Mouse (Mus musculus): ENCODE measurements around the gene Nemp1. TPM values are rescaled to one million over a fixed set of nuclear protein-coding genes. Genes with fewer than 3 reads are reported as not detected.
A peak's percentile ranks its signal among the peaks of the same experiment; 100 is the strongest.

Nemp1 gene
- 12.6 and 13.5 TPM in 2 replicates for polyA plus RNA-seq (2016; fragmentation: Nextera tagmentation; extraction: Ambion mirVana)

DNA sequence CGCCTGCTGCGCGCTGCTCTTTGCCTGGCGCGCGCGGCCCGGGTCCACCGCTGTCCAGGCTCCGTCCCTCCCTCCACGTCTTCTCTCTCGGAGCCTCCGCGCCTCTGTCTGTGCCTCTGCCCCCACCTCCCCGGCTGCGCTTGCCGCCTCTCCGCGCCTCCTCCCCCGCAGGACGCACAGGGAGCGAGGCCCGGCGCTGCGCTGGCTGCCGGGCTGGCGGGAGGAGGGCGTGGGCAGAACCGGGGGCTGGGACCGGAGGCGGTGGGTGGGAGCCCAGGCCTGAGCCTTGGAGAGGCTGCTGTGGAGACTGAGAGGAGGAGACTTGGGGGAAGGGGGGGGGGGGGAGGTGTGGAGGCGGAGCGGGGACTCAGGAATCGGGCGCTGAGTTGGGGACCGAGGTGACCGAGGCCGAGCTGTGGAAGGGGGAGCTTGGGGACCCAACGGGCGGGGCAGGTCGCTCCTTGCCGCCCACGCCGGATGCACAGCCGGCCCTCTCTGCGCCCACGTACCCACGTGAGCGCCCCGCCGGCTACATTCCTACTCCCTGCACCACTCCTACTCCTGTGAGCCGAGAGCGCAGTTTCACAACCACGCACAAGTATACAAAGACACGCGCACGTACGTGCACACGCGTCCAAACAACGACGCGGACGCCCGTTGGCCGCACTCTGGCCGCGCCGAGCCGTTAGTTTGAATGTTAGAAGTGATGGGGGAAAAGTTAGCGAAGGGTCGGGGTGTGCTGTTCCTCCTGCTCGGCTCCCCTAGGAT is at the start of gene Nemp1:
Gene Nemp1 (plus strand): TSS at position 401 of the 768 bp plus-strand sequence.
- H3K36me3 ChIP-seq, result peaks cover 25% of the 10 kb centered on the region
- no peaks in the 10 kb centered on the region for H3K9me3 ChIP-seq
- no peaks in the 10 kb centered on the region for H3K27me3 ChIP-seq
- peak; percentile 43 for ATAC-seq (ENCODE audit: insufficient number of reproducible peaks, insufficient read depth, low FRiP score, low TSS enrichment, low read depth)
- peak within 1 kb of the TSS; percentile 100 for H3K27ac ChIP-seq
- under 1% methylated on average over 68 of the region's 73 CpGs for WGBS
- peak within 1 kb of the TSS; percentile 88 for H3K4me2 ChIP-seq
- H3K9ac ChIP-seq (replicated peaks), result peak within 1 kb of the TSS; percentile 92
- peaks cover 62% of the 10 kb centered on the region for H3K4me1 ChIP-seq (replicated peaks)
- peak within 1 kb of the TSS; percentile 80 for H3K4me3 ChIP-seq (replicated peaks)

DNA sequence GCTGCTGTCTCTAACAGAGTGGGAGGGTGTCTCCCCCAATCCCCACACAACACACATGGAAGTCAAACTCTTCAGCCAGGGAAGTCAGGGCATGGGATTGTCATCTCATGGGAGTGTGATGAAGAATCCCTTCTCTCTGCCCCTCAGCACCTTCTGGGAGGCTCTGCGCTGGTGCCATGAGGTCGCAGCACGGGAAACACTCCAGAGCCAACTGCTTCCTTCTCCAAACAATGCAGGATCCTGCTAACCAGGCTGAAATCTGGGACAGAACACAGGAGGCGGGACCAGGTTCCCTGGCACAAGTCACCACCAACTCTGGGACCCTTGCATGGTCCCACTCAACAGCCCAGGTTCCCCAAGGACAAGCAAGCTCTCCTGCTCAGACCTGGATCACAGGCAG is 49.4 kb upstream of the Nemp1 start:
- Histone ChIP-seq H3K4me2 (peak overlapping the region; percentile 93), H3K36me3 (peaks cover 16% of the 10 kb centered on the region), H3K4me1 (replicated peaks) (peaks cover 74% of the 10 kb centered on the region), H3K4me3 (replicated peaks) (no peak overlapping the region; the same call in 1 of the 2 replicates), H3K9ac (replicated peaks) (no peak overlapping the region), H3K27ac (peak overlapping the region; percentile 90; the same call in 1 of the 2 replicates), H3K27me3 (no peaks in the 10 kb centered on the region), H3K9me3 (no peaks in the 10 kb centered on the region)
- 58% methylated on average over 4 of the region's 4 CpGs for WGBS
- ATAC-seq (ENCODE audit: insufficient number of reproducible peaks, insufficient read depth, low FRiP score, low TSS enrichment, low read depth), result no peak

DNA sequence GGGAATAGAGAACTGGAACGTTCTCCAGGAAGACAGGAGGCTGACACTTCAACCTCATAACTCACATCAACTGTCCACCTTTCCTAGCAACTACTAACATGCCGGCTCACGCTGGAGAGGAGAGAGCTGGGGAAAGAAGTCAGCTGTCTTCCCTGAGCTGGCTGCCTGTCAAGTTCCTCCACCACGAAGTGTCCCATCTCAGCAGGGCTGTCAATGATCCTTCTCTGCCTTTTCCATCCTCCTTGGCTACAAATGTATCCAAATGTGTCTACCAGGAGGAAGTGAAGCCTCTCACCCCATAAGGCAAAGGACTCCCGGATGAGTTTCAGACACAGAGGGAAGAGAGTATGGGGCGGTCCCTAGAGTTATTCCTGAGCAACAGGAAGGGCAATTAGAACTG is 48.5 kb upstream of the Nemp1 start:
- ATAC-seq (ENCODE audit: insufficient number of reproducible peaks, insufficient read depth, low FRiP score, low TSS enrichment, low read depth), result no peak
- H3K27ac ChIP-seq, result no peak overlapping the region
- peaks cover 72% of the 10 kb centered on the region for H3K4me1 ChIP-seq (replicated peaks)
- WGBS, result 34% methylated on average over 6 of the region's 6 CpGs
- H3K4me2 ChIP-seq, result peak overlapping the region; percentile 93
- peaks cover 7% of the 10 kb centered on the region; the same call in 1 of the 2 replicates for H3K36me3 ChIP-seq
- no peaks in the 10 kb centered on the region for H3K27me3 ChIP-seq
- H3K9ac ChIP-seq (replicated peaks), result no peak overlapping the region
- no peaks in the 10 kb centered on the region for H3K9me3 ChIP-seq
- 0 out of 2 replicates have a peak overlapping the region, but pooled peaks have one; percentile 2 for H3K4me3 ChIP-seq (replicated peaks)

DNA sequence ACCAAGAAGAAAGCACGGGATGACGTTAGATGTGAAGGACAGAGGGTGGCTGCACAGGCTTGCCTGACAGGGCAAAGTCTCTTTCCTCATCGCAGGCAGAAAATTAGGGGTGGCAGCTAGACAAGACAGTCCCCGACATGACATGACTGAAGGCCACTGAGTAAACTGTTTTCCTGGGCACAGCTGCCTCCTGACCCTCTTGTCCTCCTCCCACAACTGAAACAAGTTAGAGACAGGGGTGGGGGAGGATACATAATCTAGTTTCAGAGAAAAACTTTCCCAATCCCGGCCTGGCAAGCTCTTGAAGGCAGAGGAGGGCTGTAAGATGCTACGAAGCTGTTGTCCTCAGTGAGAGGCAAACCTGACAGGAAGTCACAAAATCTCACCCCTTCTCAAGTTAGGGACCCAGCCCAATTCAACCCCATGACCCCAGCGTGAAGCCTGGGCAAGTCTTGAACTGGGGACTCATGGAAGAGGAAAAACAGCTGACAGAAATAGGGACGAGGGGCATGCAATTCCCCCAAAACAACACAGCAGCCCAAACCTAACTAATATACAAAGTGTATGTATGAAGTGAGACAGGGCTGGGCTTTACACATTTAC is 47.5 kb upstream of the Nemp1 start:
- no peak for ATAC-seq (ENCODE audit: insufficient number of reproducible peaks, insufficient read depth, low FRiP score, low TSS enrichment, low read depth)
- H3K4me3 ChIP-seq (replicated peaks), result peak overlapping the region; percentile 83
- H3K27me3 ChIP-seq, result no peaks in the 10 kb centered on the region
- peak overlapping the region; percentile 95; the same call in 1 of the 2 replicates for H3K27ac ChIP-seq
- no peaks in the 10 kb centered on the region for H3K9me3 ChIP-seq
- H3K4me1 ChIP-seq (replicated peaks), result peaks cover 61% of the 10 kb centered on the region
- WGBS, result 29% methylated on average over 8 of the region's 8 CpGs
- peak overlapping the region; percentile 93 for H3K4me2 ChIP-seq
- 0 out of 2 replicates have a peak, but pooled peaks cover 7% of the 10 kb centered on the region for H3K36me3 ChIP-seq
- peak overlapping the region; percentile 88 for H3K9ac ChIP-seq (replicated peaks)

DNA sequence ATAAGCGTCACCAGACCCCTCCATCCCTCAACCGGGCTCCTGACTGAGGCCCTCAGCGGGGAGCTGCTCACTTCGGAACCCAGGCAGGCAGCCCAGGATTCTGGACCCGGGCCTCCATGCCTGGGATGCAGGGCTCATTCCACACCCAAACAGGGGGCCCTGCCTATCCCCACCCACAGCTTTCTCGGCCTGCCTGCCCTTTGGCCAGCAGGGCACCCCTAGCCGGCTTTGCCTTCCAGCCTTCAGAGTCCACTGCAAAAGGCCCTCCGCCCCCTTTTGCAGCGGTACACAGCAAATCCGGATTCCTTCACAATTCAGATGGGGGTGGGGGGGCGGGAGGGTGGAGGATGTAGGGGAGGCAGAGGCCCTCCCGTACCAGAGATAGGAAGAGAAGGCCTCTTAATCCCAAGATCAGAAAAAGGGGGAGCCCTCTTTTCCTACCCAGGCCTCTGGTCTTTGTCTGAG is 46.7 kb upstream of the Nemp1 start:
- H3K36me3 ChIP-seq, result 0 out of 2 replicates have a peak, but pooled peaks cover 7% of the 10 kb centered on the region
- peak overlapping the region; percentile 95 for H3K27ac ChIP-seq
- peak; percentile 1; the same call in 1 of the 2 replicates for ATAC-seq (ENCODE audit: insufficient number of reproducible peaks, insufficient read depth, low FRiP score, low TSS enrichment, low read depth)
- H3K9me3 ChIP-seq, result no peaks in the 10 kb centered on the region
- peaks cover 54% of the 10 kb centered on the region for H3K4me1 ChIP-seq (replicated peaks)
- H3K4me3 ChIP-seq (replicated peaks), result peak overlapping the region; percentile 83
- 3% methylated on average over 12 of the region's 12 CpGs for WGBS
- peak overlapping the region; percentile 93 for H3K4me2 ChIP-seq
- no peaks in the 10 kb centered on the region for H3K27me3 ChIP-seq
- H3K9ac ChIP-seq (replicated peaks), result peak overlapping the region; percentile 88

DNA sequence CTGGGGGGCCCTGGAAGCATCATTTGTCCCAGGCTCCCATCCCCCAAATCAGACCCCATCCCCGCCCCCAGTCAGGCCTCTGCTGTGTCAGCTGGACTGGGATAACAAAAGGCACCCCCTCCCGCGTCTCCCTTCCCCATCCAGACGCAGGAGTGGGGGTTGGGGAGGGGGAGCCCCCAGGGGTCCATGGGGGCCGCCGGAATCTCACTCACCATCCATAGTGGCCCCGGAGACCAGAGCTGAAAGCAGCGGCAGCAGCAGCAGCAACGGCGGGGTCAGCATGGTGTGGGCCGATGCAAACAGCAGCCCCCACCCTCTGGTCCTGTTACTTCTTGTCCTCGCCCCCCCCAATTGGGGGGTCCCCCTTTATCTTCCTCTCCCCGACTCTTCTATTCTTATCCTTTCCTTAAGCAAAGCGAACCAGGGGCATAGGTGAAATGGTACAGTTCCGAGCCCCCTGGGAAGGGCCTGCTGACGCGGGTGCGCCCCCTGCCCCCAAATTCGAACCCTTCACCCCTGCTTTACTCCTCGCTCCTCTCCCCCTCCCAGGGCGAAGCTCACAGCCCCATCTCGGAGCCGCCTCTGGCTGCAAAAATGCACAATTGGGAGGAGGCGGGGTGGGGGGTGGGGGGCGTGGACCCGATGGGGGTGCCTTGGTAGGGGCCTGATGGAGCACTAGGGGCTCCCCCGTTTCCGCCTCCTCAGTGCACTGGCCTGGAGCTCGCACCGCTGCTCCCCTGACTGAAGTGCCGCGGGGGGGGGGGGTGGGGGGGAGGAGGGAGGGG is 46.1 kb upstream of the Nemp1 start, which contains the start of gene Lrp1:
Gene Lrp1 (minus strand): TSS at position 743 of the 785 bp plus-strand sequence.
- Histone ChIP-seq H3K4me2 (peak within 1 kb of the TSS; percentile 93), H3K4me3 (replicated peaks) (peak within 1 kb of the TSS; percentile 83), H3K9ac (replicated peaks) (peak within 1 kb of the TSS; percentile 88), H3K4me1 (replicated peaks) (peaks cover 48% of the 10 kb centered on the region), H3K9me3 (no peaks in the 10 kb centered on the region), H3K36me3 (0 out of 2 replicates have a peak, but pooled peaks cover 7% of the 10 kb centered on the region), H3K27ac (peak within 1 kb of the TSS; percentile 95), H3K27me3 (no peaks in the 10 kb centered on the region)
- ATAC-seq (ENCODE audit: insufficient number of reproducible peaks, insufficient read depth, low FRiP score, low TSS enrichment, low read depth), result peak; percentile 79
- under 1% methylated on average over 28 of the region's 32 CpGs for WGBS

DNA sequence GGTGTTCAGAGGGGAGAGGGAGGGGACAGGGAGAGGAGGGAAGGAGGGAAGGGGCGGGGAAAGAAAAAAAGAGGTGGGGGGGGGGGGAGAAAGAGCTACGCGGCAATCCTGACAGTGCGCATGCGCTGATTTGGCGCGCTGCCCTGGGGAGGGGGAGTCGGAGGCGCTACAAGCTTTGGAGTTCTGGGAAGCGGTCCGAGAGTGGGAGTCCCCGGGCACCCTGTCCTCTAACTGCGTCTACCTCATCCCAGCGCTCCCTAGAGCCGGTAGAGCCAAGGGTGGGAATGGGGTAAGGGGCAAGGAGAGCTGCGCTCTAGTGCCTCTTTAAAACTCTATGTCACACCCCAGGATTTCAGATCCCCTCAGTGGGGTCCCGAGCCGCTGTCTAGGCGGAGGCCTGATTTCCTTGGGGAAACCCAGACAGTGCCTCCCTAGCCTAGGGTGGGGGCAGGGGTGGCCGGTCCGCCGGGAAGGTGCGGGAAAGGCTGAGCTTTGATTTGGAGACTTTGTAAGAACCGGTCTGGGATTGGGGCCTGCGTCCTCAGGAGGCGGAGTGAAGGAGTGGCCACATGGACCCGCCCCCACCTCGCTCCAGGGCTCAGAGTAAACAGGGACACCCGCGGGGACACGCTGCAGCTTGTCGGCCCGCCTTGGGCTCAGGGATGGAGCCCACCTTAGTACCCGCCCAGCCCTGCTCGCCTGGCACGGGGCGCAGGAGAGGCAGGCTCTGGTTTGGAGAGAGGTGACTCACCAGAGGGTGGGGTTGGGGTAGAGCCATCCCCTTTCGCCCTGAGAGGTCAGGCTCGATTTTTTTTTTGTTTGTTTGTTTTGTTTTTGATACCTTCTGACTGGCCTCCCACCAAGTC is 45.3 kb upstream of the Nemp1 start:
- WGBS, result under 1% methylated on average over 38 of the region's 39 CpGs
- Histone ChIP-seq H3K4me1 (replicated peaks) (peaks cover 39% of the 10 kb centered on the region), H3K27ac (peak overlapping the region; percentile 95), H3K4me2 (peak overlapping the region; percentile 93), H3K9me3 (peaks cover 5% of the 10 kb centered on the region), H3K27me3 (no peaks in the 10 kb centered on the region), H3K36me3 (0 out of 2 replicates have a peak, but pooled peaks cover 7% of the 10 kb centered on the region), H3K9ac (replicated peaks) (peak overlapping the region; percentile 88), H3K4me3 (replicated peaks) (peak overlapping the region; percentile 83)
- ATAC-seq (ENCODE audit: insufficient number of reproducible peaks, insufficient read depth, low FRiP score, low TSS enrichment, low read depth), result peak; percentile 84

DNA sequence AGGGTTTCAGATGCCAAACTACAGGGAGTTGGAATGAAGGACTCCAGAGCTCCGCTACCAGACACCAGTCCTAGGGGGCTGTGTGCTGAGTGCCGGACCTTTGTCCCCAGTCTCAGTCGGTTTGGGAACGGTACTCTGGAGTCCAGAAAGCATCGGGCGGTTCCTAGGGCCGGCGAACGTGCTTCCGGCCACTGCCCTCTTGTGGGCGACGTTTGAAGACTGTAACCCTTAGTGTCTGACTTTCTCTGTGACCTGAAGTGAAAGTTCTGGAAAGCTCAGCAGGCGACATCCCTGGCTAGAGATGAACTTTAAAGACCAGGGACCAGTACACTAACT is 44.7 kb upstream of the Nemp1 start:
- H3K36me3 ChIP-seq, result 0 out of 2 replicates have a peak, but pooled peaks cover 5% of the 10 kb centered on the region
- H3K9ac ChIP-seq (replicated peaks), result peak overlapping the region; percentile 88
- H3K27ac ChIP-seq, result peak overlapping the region; percentile 95
- peak overlapping the region; percentile 93 for H3K4me2 ChIP-seq
- peak; percentile 12; the same call in 1 of the 2 replicates for ATAC-seq (ENCODE audit: insufficient number of reproducible peaks, insufficient read depth, low FRiP score, low TSS enrichment, low read depth)
- WGBS, result under 1% methylated on average over 13 of the region's 13 CpGs
- H3K4me3 ChIP-seq (replicated peaks), result peak overlapping the region; percentile 83
- no peaks in the 10 kb centered on the region for H3K27me3 ChIP-seq
- H3K4me1 ChIP-seq (replicated peaks), result peaks cover 33% of the 10 kb centered on the region
- peaks cover 11% of the 10 kb centered on the region for H3K9me3 ChIP-seq

DNA sequence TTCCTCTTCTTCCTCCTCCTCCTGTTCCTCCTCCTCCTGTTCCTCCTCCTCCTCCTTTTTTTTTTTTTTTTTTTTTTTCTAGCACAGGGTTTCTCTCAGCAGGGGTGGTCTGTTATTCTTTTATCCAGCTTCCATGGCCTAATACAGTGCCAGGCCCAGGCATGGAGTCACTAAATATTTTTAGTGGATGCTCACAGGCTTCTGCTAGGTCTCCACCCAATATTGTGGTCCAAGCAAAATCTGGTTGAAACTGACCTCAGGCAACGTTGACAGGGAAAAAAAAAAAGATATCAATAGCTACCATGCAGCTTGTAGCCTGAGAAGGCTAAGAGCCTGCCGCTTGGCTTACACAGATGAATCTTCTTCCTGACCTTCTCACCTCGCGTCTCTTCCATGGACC is 44.0 kb upstream of the Nemp1 start:
- H3K27ac ChIP-seq, result peak overlapping the region; percentile 95
- 0 out of 2 replicates have a peak, but pooled peaks cover 5% of the 10 kb centered on the region for H3K36me3 ChIP-seq
- no peaks in the 10 kb centered on the region for H3K27me3 ChIP-seq
- no peak overlapping the region for H3K4me3 ChIP-seq (replicated peaks)
- peak overlapping the region; percentile 93 for H3K4me2 ChIP-seq
- WGBS, result 71% methylated on average over 4 of the region's 4 CpGs
- peaks cover 13% of the 10 kb centered on the region for H3K9me3 ChIP-seq
- ATAC-seq (ENCODE audit: insufficient number of reproducible peaks, insufficient read depth, low FRiP score, low TSS enrichment, low read depth), result no peak
- peaks cover 27% of the 10 kb centered on the region for H3K4me1 ChIP-seq (replicated peaks)
- H3K9ac ChIP-seq (replicated peaks), result no peak overlapping the region

Data from limb, embryonic 12.5 days (tissue).